Mouse (Mus musculus): ENCODE measurements around the gene Prss48.

GRCm38 (mm10) chr3:86017484-86017883, 15.2 kb upstream of the Prss48 start:
- TF ChIP-seq CTCF (IDR thresholded peaks at IDR 0.05) (no peak), POLR2A (IDR thresholded peaks at IDR 0.05; ENCODE audit: insufficient read depth, low read depth, low read length) (no peak), EP300 (IDR thresholded peaks at IDR 0.05; ENCODE audit: insufficient read depth, low read depth, low read length) (no peak)
